Mouse (Mus musculus): ENCODE measurements around the gene 1700056E22Rik.

DNA sequence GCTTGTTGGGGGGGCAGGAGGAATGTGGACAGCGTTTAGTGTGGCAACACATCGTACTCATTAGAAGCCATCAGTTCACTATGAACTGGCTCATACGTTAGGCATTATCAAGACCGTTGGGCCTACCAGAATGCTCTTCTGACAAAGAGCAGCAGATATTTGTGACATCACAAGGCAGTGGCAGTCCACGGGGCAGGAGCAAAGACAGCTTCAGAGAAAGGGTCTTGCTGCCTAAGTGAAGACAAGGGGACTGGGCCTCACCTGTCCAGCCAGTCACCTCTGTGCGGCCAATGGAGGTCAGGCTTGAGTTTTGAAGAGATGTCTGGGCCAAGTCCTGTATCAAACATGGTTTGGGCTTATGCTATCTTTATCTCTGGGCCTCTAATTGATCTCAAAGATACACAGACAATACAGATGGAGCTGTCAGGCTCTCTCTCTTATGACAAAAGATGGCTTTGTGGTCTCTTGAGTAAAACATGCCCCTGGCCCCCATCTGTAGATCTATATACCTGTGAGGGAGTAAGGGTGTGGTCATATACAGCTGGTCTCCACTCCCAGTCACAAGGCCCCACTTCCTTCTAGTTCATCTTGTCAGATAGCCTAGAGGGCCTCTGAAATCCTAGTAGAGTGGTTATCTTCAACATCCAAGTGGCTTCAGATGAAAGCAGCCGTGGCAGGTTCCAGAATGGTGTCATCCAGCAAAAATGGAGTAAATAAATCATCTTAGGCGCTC, 3.9 kb downstream of the 1700056E22Rik start:
- TF ChIP-seq POLR2A (IDR thresholded peaks at IDR 0.05; ENCODE audit: borderline replicate concordance, extremely low read depth, insufficient read depth, insufficient read length, poor library complexity, severe bottlenecking), result no peak
- TF ChIP-seq CTCF (IDR thresholded peaks at IDR 0.05; ENCODE audit: borderline replicate concordance, extremely low read depth, insufficient read depth, insufficient read length), result no peak
